Mouse (Mus musculus) heart, embryonic 15.5 days (tissue): ENCODE results near the gene Ndufs1. TPM values are rescaled to one million over a fixed set of nuclear protein-coding genes. Genes with fewer than 3 reads are reported as not detected.
"Not testable (repeated sequence)": the region's sequence is repeated elsewhere in the genome, so short reads cannot be mapped to it uniquely, and the experiment has no call there.

ENCODE experiments used
- ATAC-seq: fragments of 200-750 bp; cut with Nextera tagmentation; replicated peaks from 2 replicates; pipeline ENCODE4 v1.8.0; 2017; ENCODE audit warnings: low read depth, moderate TSS enrichment; ENCODE audit not compliant: insufficient number of reproducible peaks, insufficient read depth, low FRiP score
- H3K27ac ChIP-seq: fragments of 300-500 bp; sonication (generic); 2 replicates; pipeline ENCODE4 v1.5.1; 2015; ENCODE audit warnings: mild to moderate bottlenecking, inconsistent platforms
- H3K27me3 ChIP-seq: fragments of 300-500 bp; sonication (generic); 2 replicates; pipeline ENCODE4 v1.6.1; 2015; ENCODE audit warnings: inconsistent platforms
- H3K36me3 ChIP-seq: fragments of 300-500 bp; sonication (generic); 2 replicates; pipeline ENCODE4 v1.6.1; 2015; ENCODE audit warnings: mild to moderate bottlenecking, inconsistent platforms
- H3K4me1 ChIP-seq: fragments of 300-500 bp; sonication (generic); replicated peaks from 2 replicates; pipeline ENCODE4 v1.6.1; 2015; ENCODE audit warnings: inconsistent platforms
- H3K4me2 ChIP-seq: fragments of 300-500 bp; sonication (generic); 2 replicates; pipeline ENCODE4 v1.6.1; 2015; ENCODE audit warnings: inconsistent platforms, mild to moderate bottlenecking, moderate library complexity
- H3K4me3 ChIP-seq: fragments of 300-500 bp; sonication (generic); 2 replicates; pipeline ENCODE4 v1.5.1; 2015; ENCODE audit warnings: mild to moderate bottlenecking, inconsistent platforms
- H3K9ac ChIP-seq: fragments of 300-500 bp; sonication (generic); 2 replicates; pipeline ENCODE4 v1.6.1; 2015; ENCODE audit warnings: mild to moderate bottlenecking, inconsistent platforms
- H3K9me3 ChIP-seq: fragments of 300-500 bp; sonication (generic); replicated peaks from 2 replicates; pipeline ENCODE4 v1.6.1; 2016; ENCODE audit warnings: inconsistent platforms
- WGBS: fragments of 180-500 bp; shearing (Covaris S2); methylation state at CpG from one replicate; pipeline ENCODE4 v1.1.7; 2015; ENCODE audit warnings: mixed read lengths; 5-methylcytosine and 5-hydroxymethylcytosine counted together
- polyA plus RNA-seq: library from polyadenylated mRNA; unstranded; fragments of >200 nt; fragmentation: Nextera tagmentation; extraction: Ambion mirVana; gene quantifications from 2 replicates; pipeline ENCODE4 v1.2.1, GENCODE M21; 2015

Ndufs1 gene
- polyA plus RNA-seq, 1 experiment from 2014 or later = 378 TPM

DNA sequence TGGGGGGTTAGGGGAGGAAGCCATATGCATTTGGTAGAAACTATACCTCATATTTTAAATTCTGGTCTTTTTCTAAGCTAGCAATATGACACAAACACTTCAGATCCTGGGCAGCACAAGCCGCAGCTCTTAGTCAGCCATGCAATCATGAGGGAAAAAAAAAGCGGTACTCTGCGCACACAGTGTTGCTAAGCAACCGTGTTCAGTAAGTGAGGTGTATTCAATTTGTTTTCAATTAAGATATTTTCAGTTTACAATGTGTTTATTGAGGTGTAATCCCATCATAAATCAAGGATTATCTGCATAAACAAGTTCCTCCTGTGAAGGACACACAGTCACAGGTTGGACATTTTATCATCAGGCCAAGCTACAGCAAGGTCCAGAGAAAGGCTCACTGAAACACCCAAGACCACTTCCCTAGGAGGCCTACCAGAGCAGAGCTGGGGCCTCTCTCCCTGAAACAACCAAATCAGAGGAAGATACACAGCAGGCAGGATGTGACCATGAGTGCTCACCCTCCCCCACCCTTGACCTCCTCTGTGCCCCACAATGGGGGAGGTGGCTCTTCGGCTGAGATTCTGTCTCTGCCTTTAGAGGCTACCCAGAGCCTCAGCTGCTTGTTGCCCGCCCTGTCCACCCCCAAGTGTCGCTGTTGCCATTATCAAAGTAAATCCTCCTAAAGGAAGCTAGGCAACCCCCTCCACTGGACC lies 27.5 kb upstream of the Ndufs1 start:
- Histone ChIP-seq H3K9me3 (no peaks in the 10 kb centered on the region), H3K4me1 (peaks cover 6% of the 10 kb centered on the region), H3K4me3 (no peak overlapping the region), H3K4me2 (no peak overlapping the region), H3K9ac (no peak overlapping the region), H3K27me3 (no peaks in the 10 kb centered on the region), H3K36me3 (no peaks in the 10 kb centered on the region), H3K27ac (no peak overlapping the region; the same call in 1 of the 2 replicates)
- ATAC-seq = peak; percentile 62; the same call in 1 of the 2 replicates
- 24% methylated on average over 7 of the region's 7 CpGs for WGBS

DNA sequence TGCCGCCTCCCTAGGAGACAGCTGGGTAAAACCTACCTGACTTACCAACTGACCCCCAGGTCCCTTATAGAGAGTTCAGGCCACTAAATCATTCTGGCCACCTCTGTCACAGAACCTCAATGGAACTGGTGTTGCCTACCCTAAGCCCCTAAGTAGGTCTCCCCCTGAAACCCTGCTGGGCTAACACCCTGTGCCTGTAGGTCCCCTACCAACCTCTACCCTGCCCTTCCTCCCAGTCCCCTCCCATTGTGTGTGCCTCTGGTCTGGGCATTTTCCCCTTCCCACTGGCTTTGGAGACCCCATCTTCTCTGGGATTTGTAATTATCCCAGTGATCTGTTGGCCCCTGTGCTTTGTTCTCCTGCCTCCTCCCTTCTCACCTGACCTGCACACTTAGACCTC lies 26.8 kb upstream of the Ndufs1 start:
- peaks cover 6% of the 10 kb centered on the region for H3K4me1 ChIP-seq
- H3K36me3 ChIP-seq = no peaks in the 10 kb centered on the region
- H3K27ac ChIP-seq = no peak overlapping the region
- no peak for ATAC-seq
- H3K4me2 ChIP-seq = no peak overlapping the region
- H3K27me3 ChIP-seq = no peaks in the 10 kb centered on the region
- H3K4me3 ChIP-seq = no peak overlapping the region
- no peak overlapping the region for H3K9ac ChIP-seq
- WGBS = 84% methylated on average over 1 of the region's 1 CpGs
- H3K9me3 ChIP-seq = no peaks in the 10 kb centered on the region

DNA sequence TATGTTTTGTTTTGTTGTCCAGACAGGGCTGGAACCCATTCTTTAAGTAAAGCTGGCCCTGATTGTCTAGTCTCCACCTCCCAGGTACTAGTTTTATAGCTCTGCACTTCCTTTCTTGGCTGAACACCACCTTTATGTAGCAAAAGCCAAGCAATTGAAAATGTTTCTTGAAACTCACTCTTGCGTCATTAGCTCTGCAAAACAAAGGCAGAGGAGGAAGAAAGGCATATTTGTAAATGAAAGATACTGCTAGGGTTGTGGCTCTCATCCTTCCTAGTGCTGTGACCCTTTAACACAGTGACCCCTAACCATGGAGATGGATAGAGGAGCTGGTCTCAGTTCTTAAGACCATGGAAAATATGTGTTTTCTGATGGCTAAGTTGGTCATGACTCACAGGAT lies 25.0 kb upstream of the Ndufs1 start:
- H3K36me3 ChIP-seq = no peaks in the 10 kb centered on the region
- WGBS = 82% methylated on average over 1 of the region's 1 CpGs
- no peak overlapping the region for H3K4me3 ChIP-seq
- no peak overlapping the region for H3K9ac ChIP-seq
- no peak overlapping the region for H3K27ac ChIP-seq
- no peak for ATAC-seq
- no peak overlapping the region for H3K4me2 ChIP-seq
- H3K9me3 ChIP-seq = no peaks in the 10 kb centered on the region
- peaks cover 6% of the 10 kb centered on the region for H3K4me1 ChIP-seq
- no peaks in the 10 kb centered on the region for H3K27me3 ChIP-seq

DNA sequence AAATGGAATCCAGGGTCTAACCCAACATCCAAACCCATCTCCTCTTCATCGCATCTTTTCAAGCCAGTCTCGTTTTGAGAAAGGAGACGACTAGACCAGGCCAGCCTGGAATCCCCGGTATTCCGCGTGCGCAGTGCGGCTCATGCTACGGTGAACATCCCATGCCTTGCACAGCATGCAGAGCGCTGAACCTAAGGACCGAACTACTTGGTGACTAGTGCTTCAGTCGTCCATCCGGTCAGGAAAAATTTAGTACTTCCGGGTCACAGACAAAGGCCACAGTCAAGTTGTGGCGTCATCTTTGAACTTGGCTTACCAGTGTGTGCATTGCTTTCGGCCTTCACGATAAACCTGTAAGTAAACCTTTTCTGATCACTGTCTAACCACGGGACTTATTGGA lies 23.7 kb upstream of the Ndufs1 start:
- H3K27ac ChIP-seq = no peak overlapping the region
- no peaks in the 10 kb centered on the region for H3K36me3 ChIP-seq
- no peaks in the 10 kb centered on the region for H3K27me3 ChIP-seq
- H3K9me3 ChIP-seq = no peaks in the 10 kb centered on the region
- no peak overlapping the region for H3K4me3 ChIP-seq
- H3K4me1 ChIP-seq = peaks cover 6% of the 10 kb centered on the region
- no peak overlapping the region for H3K4me2 ChIP-seq
- 88% methylated on average over 18 of the region's 18 CpGs for WGBS
- ATAC-seq = no peak
- no peak overlapping the region for H3K9ac ChIP-seq

DNA sequence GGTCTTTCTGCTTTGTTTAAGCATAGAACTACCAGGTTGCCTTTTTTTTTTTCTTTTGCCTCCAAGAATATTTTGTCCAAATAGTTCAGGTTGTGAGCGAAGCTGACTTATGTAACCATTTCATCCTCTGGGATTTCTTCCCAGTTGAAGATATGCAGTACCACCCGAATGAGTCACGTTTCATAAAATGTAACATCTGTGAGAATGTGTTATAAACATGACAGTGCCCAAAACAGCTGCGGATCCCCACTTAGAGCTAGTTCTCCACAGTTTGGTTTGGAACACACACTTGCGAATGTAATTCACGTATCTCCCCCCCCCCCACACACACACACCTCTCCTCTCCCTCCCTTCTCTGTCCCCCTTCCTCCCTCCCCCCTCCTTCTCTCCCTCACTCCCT lies 22.8 kb upstream of the Ndufs1 start:
- H3K36me3 ChIP-seq = no peaks in the 10 kb centered on the region
- H3K4me1 ChIP-seq = peaks cover 3% of the 10 kb centered on the region
- H3K4me2 ChIP-seq = no peak overlapping the region
- H3K9ac ChIP-seq = no peak overlapping the region
- ATAC-seq = no peak
- 72% methylated on average over 6 of the region's 6 CpGs for WGBS
- no peaks in the 10 kb centered on the region for H3K27me3 ChIP-seq
- no peak overlapping the region for H3K27ac ChIP-seq
- H3K4me3 ChIP-seq = no peak overlapping the region
- H3K9me3 ChIP-seq = no peaks in the 10 kb centered on the region

DNA sequence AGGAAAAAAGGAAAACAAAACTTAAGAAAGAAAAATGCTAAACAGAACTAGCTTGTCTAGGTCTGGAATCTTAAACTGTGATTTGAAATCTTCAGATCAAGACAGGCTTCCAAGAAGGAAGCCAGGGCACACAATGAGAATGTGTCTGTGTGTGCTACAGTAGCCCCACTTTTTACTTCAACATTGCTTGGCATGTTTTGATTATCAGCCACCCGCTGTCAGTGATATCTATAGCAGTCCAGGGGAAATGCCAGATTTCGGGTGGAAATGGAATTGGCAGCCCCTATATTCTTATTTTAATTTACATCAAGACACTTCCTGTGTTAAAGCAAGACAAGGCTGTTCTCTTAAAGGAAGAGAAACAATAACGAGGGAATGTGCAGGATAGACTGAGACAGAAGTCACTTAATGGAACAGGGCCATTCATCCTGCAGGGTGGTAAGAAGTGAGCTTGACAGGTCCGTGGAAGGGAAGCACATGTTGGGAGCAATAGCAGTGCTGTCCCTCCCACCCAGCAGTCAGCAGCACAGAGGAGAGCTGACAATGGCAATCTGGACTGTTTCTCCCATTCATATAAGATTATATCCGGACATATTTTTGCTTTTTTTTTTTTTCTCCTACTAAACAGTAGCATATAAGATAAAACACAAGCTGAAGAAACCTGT lies 19.3 kb upstream of the Ndufs1 start:
- H3K27me3 ChIP-seq = no peaks in the 10 kb centered on the region
- H3K4me2 ChIP-seq = no peak overlapping the region
- ATAC-seq = no peak
- H3K36me3 ChIP-seq = no peaks in the 10 kb centered on the region
- WGBS = 27% methylated on average over 5 of the region's 5 CpGs
- peaks cover 13% of the 10 kb centered on the region for H3K4me1 ChIP-seq
- H3K9ac ChIP-seq = no peak overlapping the region
- H3K4me3 ChIP-seq = no peak overlapping the region
- H3K27ac ChIP-seq = no peak overlapping the region
- H3K9me3 ChIP-seq = no peaks in the 10 kb centered on the region

DNA sequence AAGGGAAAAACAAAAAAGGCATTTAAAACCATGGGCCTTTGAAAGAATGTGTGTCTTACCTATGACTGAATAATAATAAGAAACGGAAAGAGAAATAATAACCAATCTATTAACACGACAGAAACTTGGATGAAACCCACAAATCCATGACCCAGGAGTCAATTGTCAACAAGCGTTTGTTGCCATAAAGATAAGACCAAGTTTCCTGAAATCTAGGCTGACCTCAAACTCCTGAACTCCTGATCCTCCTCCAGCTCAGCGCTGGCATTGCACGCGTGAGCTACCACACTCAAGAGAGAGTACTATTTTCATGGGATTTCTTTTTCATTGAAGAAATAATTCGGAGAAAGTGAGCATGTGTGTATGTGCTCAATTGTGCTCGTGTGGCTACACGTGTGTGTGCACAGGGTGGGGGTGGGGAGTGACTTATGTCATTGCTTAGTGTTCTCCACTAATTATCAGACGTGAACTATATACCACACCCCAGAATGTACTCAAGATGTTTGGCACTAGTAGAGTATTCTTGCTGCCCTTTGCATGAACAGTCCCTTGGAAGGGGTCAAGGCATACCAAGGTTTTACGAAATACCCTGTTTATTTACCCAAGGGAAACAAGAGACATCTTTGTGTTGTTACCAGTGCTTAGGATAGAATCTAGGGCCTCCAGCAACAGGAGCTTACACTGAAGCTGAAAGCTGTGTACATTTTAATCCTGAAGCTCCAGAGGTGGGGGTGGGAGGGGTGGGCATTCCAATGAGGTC lies 15.9 kb upstream of the Ndufs1 start:
- Histone ChIP-seq H3K36me3 (no peaks in the 10 kb centered on the region), H3K9me3 (no peaks in the 10 kb centered on the region), H3K4me2 (no peak overlapping the region), H3K4me3 (no peak overlapping the region), H3K9ac (no peak overlapping the region), H3K4me1 (peaks cover 18% of the 10 kb centered on the region), H3K27me3 (no peaks in the 10 kb centered on the region), H3K27ac (no peak overlapping the region)
- WGBS = 72% methylated on average over 11 of the region's 11 CpGs
- no peak for ATAC-seq

DNA sequence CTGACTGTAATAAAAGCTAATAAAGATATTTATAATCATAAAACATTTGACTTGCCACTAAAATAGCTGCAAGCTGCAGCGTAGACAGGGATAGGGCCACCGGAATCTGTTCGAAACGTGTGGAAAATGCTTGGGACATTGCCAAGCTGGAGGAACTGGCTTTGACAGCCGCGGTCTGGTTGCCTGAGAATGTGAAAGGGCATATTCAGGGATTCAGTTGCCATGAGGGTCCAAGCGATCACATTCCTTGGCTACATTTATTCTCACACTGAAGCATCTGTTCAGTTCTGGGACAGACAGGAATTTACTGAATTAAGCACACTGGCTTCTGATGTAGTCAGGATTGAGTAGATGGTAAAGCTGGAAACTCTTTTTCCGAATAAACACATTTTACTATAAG lies 14.2 kb upstream of the Ndufs1 start:
- Histone ChIP-seq H3K4me2 (peak overlapping the region; percentile 12; the same call in 1 of the 2 replicates), H3K4me3 (no peak overlapping the region), H3K27ac (peak overlapping the region; percentile 45; the same call in 1 of the 2 replicates), H3K9ac (no peak overlapping the region), H3K36me3 (no peaks in the 10 kb centered on the region), H3K9me3 (no peaks in the 10 kb centered on the region), H3K4me1 (peaks cover 18% of the 10 kb centered on the region), H3K27me3 (no peaks in the 10 kb centered on the region)
- 23% methylated on average over 8 of the region's 8 CpGs for WGBS
- ATAC-seq = no peak

DNA sequence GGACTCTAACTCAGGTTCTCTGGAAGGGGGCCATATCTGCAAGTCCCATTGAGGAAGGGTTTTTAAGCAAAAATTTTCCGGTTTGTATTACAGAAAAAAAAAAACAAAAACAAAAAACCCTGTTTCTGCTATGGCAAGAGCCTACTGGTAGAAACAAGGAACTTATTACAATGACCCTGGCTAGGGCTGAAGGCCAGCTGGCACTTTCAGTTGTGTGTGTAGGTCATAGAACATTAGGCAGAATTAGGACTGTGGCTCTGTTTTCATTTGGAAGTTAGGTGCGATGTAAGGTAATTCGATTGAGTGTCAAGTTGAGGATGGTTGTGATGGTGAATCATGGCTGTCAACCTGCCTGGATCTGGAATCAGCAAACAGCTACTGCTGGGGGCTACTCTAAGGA lies 11.9 kb upstream of the Ndufs1 start:
- no peak for ATAC-seq
- WGBS = 78% methylated on average over 3 of the region's 3 CpGs
- H3K4me1 ChIP-seq = peaks cover 15% of the 10 kb centered on the region
- no peaks in the 10 kb centered on the region for H3K9me3 ChIP-seq
- no peaks in the 10 kb centered on the region for H3K27me3 ChIP-seq
- no peak overlapping the region for H3K9ac ChIP-seq
- H3K4me2 ChIP-seq = no peak overlapping the region
- no peak overlapping the region for H3K27ac ChIP-seq
- H3K36me3 ChIP-seq = no peaks in the 10 kb centered on the region
- no peak overlapping the region for H3K4me3 ChIP-seq

DNA sequence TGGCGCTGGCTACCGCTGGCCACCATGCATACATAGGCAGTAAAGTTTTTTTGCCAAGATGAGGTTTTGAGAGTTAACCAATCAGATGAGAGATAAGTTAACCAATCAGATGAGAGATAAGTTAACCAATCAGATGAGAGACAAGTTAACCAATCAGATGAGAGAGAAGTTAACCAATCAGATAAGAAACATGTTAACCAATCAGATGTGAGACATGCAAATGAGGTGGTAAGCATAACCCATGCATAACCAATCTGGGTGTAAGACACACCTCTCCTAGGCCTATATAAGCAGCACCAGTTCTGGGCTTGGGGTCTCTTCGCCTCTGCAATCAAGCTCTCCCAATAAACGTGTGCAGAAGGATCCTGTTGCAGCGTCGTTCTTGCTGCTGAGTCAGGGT lies 8.8 kb upstream of the Ndufs1 start:
- H3K36me3 ChIP-seq, H3K4me1 ChIP-seq, H3K4me3 ChIP-seq, H3K27me3 ChIP-seq, H3K4me2 ChIP-seq, H3K9me3 ChIP-seq, H3K9ac ChIP-seq, ATAC-seq, H3K27ac ChIP-seq: not testable (repeated sequence)
- WGBS = 94% methylated on average over 6 of the region's 6 CpGs

DNA sequence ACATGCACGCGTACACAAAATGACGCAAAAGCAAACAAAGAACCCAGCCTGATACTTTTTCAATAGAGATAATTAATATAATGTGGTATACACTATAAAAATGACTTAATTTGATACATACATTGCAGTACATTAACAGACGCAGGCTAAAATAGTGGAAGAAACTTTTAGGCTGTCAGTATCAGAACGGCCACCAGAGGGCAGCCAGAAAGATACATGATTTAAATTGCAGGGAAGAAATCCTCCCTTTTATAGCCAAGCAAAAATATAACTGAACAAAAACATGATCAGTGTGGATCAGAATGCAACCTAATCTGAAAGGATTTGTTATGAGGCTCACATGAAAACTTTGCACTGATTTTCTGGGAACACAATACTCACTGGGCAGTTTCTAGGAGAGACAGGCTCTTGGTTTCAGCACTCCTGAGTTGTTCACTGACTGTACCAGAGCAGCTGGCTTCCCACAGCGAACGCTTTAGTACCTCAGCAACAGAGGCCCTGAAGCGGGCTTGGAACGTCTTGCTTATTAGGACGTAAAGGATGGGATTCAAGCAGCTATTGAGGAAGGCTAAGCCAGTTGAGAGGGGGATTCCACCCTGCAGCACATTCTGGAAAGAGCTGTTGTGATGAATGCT lies 6.1 kb upstream of the Ndufs1 start:
- peaks cover 29% of the 10 kb centered on the region for H3K36me3 ChIP-seq
- H3K4me2 ChIP-seq = no peak overlapping the region
- no peaks in the 10 kb centered on the region for H3K27me3 ChIP-seq
- 52% methylated on average over 10 of the region's 10 CpGs for WGBS
- H3K9me3 ChIP-seq = no peaks in the 10 kb centered on the region
- no peak overlapping the region for H3K4me3 ChIP-seq
- no peak overlapping the region for H3K27ac ChIP-seq
- ATAC-seq = no peak
- no peak overlapping the region for H3K9ac ChIP-seq
- peaks cover 11% of the 10 kb centered on the region for H3K4me1 ChIP-seq
